Mouse (Mus musculus) lung, embryonic 15.5 days (tissue): ENCODE results near the gene Il20. TPM values are rescaled to one million over a fixed set of nuclear protein-coding genes. Genes with fewer than 3 reads are reported as not detected.

Experiments
- ATAC-seq: fragments of 200-750 bp; cut with Nextera tagmentation; 2 replicates; pipeline ENCODE4 v1.8.0; 2017; ENCODE audit warnings: moderate number of reproducible peaks, borderline replicate concordance; ENCODE audit not compliant: low FRiP score, low TSS enrichment; ENCODE audit errors: extremely low read depth
- H3K27ac ChIP-seq: fragments of 300-500 bp; sonication (generic); 2 replicates; pipeline ENCODE4 v1.5.1; 2015; ENCODE audit warnings: moderate library complexity, mild to moderate bottlenecking, inconsistent platforms
- H3K27me3 ChIP-seq: fragments of 300-500 bp; sonication (generic); 2 replicates; pipeline ENCODE4 v1.6.1; 2015; ENCODE audit warnings: inconsistent platforms
- H3K36me3 ChIP-seq: fragments of 300-500 bp; sonication (generic); 2 replicates; pipeline ENCODE4 v1.6.1; 2015; ENCODE audit warnings: inconsistent platforms
- H3K4me1 ChIP-seq: fragments of 300-500 bp; sonication (generic); 2 replicates; pipeline ENCODE4 v1.6.1; 2015; ENCODE audit warnings: inconsistent platforms
- H3K4me2 ChIP-seq: fragments of 300-500 bp; sonication (generic); 2 replicates; pipeline ENCODE4 v1.6.1; 2015; ENCODE audit warnings: inconsistent platforms, mild to moderate bottlenecking, moderate library complexity
- H3K4me3 ChIP-seq: fragments of 300-500 bp; sonication (generic); 2 replicates; pipeline ENCODE4 v1.5.1; 2015; ENCODE audit warnings: mild to moderate bottlenecking, inconsistent platforms
- H3K9ac ChIP-seq: fragments of 300-500 bp; sonication (generic); 2 replicates; pipeline ENCODE4 v1.6.1; 2015; ENCODE audit warnings: inconsistent platforms
- H3K9me3 ChIP-seq: fragments of 300-500 bp; sonication (generic); 2 replicates; pipeline ENCODE4 v1.6.1; 2016; ENCODE audit warnings: inconsistent platforms
- WGBS: fragments of 180-500 bp; shearing (Covaris S2); methylation state at CpG from one replicate; pipeline ENCODE4 v1.1.7; 2015; 5-methylcytosine and 5-hydroxymethylcytosine counted together
- polyA plus RNA-seq: library from polyadenylated mRNA; unstranded; fragments of >200 nt; fragmentation: Nextera tagmentation; extraction: Ambion mirVana; gene quantifications from 2 replicates; pipeline ENCODE4 v1.2.1, GENCODE M21; 2015

Gene Il20
- polyA plus RNA-seq = not detected in 2 replicates

DNA sequence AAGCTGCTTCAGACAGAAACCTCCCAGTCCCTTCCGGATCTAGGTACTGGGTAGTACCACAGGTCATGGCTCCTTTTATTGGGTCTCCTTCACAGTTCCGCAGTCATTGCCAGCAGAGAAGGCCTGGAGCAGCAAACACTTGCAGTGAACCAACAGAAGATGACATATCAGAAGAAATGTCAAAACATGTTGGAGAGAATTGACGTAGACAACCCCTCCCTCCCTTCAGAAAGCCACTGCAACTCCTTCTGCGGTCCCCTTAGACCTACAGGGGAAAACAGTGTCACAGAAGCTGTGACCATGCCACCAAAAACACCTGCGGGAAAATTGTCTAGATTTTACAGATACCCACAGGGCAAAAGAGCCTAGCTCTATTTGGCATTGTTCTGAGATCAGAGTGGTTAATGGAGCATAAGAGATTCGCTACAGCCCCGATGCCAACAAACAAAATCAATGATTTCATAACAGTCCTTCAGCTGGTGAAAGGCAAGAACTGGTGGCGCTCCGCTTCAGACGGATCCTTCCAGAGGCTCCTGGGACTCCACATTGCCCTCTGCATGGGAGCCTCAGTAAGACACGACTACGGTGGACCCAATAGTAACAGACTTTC lies at the start of gene Il20:
Gene Il20, minus strand, starts transcription at position 51 of the 610 bp plus-strand sequence.
- Histone ChIP-seq H3K9ac (no peak within 1 kb of the TSS), H3K9me3 (no peaks in the 10 kb centered on the region), H3K36me3 (no peaks in the 10 kb centered on the region), H3K4me2 (no peak within 1 kb of the TSS), H3K27ac (no peak within 1 kb of the TSS), H3K27me3 (no peaks in the 10 kb centered on the region), H3K4me3 (no peak within 1 kb of the TSS), H3K4me1 (no peaks in the 10 kb centered on the region)
- ATAC-seq = no peak
- 80% methylated on average over 12 of the region's 12 CpGs for WGBS

- H3K9ac ChIP-seq = no peak overlapping the region
- ATAC-seq = no peak
- H3K27ac ChIP-seq = no peak overlapping the region
- no peak overlapping the region for H3K4me2 ChIP-seq
- H3K4me1 ChIP-seq = 0 out of 2 replicates have a peak, but pooled peaks cover 3% of the 10 kb centered on the region
- no peaks in the 10 kb centered on the region for H3K9me3 ChIP-seq
- H3K36me3 ChIP-seq = no peaks in the 10 kb centered on the region
- no peak overlapping the region for H3K4me3 ChIP-seq
- WGBS = 17% methylated on average over 6 of the region's 6 CpGs
- H3K27me3 ChIP-seq = no peaks in the 10 kb centered on the region
Measured at GRCm38 (mm10) chr1:130946920-130947319, 35.7 kb upstream of the Il20 start.

DNA sequence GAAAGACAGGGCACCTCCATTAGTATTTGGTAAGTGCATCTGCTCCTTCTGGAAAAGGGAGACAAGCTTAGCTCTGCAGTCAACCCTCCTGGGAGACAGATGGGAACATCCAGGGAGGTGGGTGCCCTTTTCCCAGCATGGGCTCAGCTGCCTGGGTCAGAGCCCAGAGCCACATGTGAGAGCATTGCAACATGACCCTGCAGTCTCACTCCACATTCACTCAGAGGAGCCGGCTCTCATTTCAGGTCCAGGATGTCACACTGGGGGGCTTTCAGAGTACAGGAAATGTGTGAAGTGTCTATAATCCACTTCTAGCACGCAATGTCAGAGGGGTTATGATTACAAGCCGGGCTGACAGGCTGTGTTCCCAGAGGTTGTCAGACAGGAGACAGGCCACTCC lies 30.6 kb upstream of the Il20 start:
- no peaks in the 10 kb centered on the region for H3K27me3 ChIP-seq
- H3K4me3 ChIP-seq = no peak overlapping the region
- no peak overlapping the region for H3K27ac ChIP-seq
- H3K4me1 ChIP-seq = no peaks in the 10 kb centered on the region
- H3K9ac ChIP-seq = no peak overlapping the region
- WGBS = 15% methylated on average over 3 of the region's 3 CpGs
- no peaks in the 10 kb centered on the region for H3K36me3 ChIP-seq
- H3K9me3 ChIP-seq = no peaks in the 10 kb centered on the region
- no peak overlapping the region for H3K4me2 ChIP-seq
- ATAC-seq = 0 out of 2 replicates have a peak, but pooled peaks have one; percentile 23

GRCm38 (mm10) chr1:130940065-130940687 lies 28.9 kb upstream of the Il20 start, which contains the start of gene Il19:
TSS of gene Il19 (minus strand) at chr1:130940115.
- 48% methylated on average over 4 of the region's 4 CpGs for WGBS

GRCm38 (mm10) chr1:130938192-130938591 lies 26.9 kb upstream of the Il20 start:
- Histone ChIP-seq H3K4me2 (no peak overlapping the region), H3K27me3 (no peaks in the 10 kb centered on the region), H3K36me3 (no peaks in the 10 kb centered on the region), H3K27ac (no peak overlapping the region), H3K4me1 (no peaks in the 10 kb centered on the region), H3K4me3 (no peak overlapping the region), H3K9me3 (no peaks in the 10 kb centered on the region), H3K9ac (no peak overlapping the region)
- ATAC-seq = no peak
- 75% methylated on average over 7 of the region's 7 CpGs for WGBS

More at GRCm38 (mm10) chr1:130940065-130940687, 28.9 kb upstream of the Il20 start, which contains the start of gene Il19:
- no peaks in the 10 kb centered on the region for H3K9me3 ChIP-seq
- H3K4me1 ChIP-seq = no peaks in the 10 kb centered on the region
- no peaks in the 10 kb centered on the region for H3K36me3 ChIP-seq
- no peak for ATAC-seq
- no peak within 1 kb of the TSS for H3K4me3 ChIP-seq
- no peak within 1 kb of the TSS for H3K4me2 ChIP-seq
- H3K9ac ChIP-seq = no peak within 1 kb of the TSS
- no peaks in the 10 kb centered on the region for H3K27me3 ChIP-seq
- no peak within 1 kb of the TSS for H3K27ac ChIP-seq

DNA sequence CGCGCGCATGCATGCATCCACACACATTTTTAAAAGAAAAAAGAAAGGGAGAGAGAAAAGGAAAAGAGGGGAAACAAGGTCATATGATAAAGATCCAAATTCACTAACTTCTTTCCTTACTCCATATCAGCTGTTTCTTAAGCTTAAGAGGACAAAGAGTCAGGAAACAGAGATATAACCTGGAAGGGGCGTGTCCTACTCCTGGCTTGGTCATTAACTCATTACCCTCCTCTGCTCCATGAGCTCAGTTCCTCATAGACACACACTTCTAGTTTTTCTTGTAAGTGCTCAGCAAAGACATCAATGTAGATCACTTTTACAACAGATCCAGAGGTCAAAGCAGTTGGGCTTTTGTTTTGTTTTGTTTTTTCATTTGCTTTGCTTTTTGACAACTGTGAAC lies 25.9 kb upstream of the Il20 start:
- no peak overlapping the region for H3K4me2 ChIP-seq
- WGBS = 91% methylated on average over 4 of the region's 4 CpGs
- no peaks in the 10 kb centered on the region for H3K9me3 ChIP-seq
- no peak overlapping the region for H3K9ac ChIP-seq
- no peak overlapping the region for H3K27ac ChIP-seq
- no peaks in the 10 kb centered on the region for H3K36me3 ChIP-seq
- no peaks in the 10 kb centered on the region for H3K4me1 ChIP-seq
- ATAC-seq = no peak
- H3K27me3 ChIP-seq = no peaks in the 10 kb centered on the region
- no peak overlapping the region for H3K4me3 ChIP-seq

- WGBS = 47% methylated on average over 6 of the region's 6 CpGs
- Histone ChIP-seq H3K9me3 (no peaks in the 10 kb centered on the region), H3K9ac (no peak overlapping the region), H3K27ac (no peak overlapping the region), H3K4me2 (no peak overlapping the region), H3K27me3 (no peaks in the 10 kb centered on the region), H3K4me3 (no peak overlapping the region), H3K36me3 (no peaks in the 10 kb centered on the region), H3K4me1 (no peaks in the 10 kb centered on the region)
- no peak for ATAC-seq
Measured at GRCm38 (mm10) chr1:130936351-130936750, 25.1 kb upstream of the Il20 start.

GRCm38 (mm10) chr1:130926484-130926883 lies 15.2 kb upstream of the Il20 start:
- H3K4me3 ChIP-seq = no peak overlapping the region
- H3K36me3 ChIP-seq = no peaks in the 10 kb centered on the region
- H3K9ac ChIP-seq = no peak overlapping the region
- H3K27me3 ChIP-seq = no peaks in the 10 kb centered on the region
- no peaks in the 10 kb centered on the region for H3K9me3 ChIP-seq
- no peak overlapping the region for H3K4me2 ChIP-seq
- no peaks in the 10 kb centered on the region for H3K4me1 ChIP-seq
- ATAC-seq = no peak
- no peak overlapping the region for H3K27ac ChIP-seq

DNA sequence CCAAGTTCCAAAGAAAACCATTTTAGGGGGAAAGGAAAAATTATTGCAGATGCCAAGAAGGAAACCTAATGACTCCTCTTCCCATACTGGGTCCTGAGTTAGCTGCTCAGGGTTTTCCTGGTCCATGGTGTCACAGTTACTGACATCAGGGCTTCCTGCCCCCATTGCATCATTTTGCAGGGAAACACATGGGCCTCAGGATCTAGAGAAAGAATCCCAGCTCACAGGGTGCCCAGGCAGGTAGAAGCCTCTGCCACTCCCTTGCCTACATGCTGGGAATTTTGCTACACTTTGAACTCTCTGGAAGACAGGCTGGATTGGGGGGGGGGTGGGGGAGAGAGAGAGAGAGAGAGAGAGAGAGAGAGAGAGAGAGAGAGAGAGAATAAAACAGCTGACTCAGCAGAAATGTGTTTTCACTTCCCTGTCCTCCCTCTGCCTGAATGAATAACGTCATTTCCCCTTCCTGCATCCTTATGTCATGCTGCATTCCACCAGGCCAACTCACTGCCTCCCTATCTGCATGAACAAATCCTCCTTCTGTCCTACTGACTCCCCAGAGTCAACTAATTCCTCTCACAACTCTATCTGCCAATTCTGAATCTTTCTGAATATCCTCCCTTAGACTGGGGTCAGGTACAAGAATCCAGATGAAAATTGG lies 7.2 kb upstream of the Il20 start:
- Histone ChIP-seq H3K9ac (no peak overlapping the region), H3K4me3 (no peak overlapping the region), H3K9me3 (no peaks in the 10 kb centered on the region), H3K4me2 (no peak overlapping the region), H3K4me1 (no peaks in the 10 kb centered on the region), H3K27ac (no peak overlapping the region), H3K36me3 (no peaks in the 10 kb centered on the region), H3K27me3 (no peaks in the 10 kb centered on the region)
- WGBS = 6% methylated on average over 1 of the region's 1 CpGs
- no peak for ATAC-seq

DNA sequence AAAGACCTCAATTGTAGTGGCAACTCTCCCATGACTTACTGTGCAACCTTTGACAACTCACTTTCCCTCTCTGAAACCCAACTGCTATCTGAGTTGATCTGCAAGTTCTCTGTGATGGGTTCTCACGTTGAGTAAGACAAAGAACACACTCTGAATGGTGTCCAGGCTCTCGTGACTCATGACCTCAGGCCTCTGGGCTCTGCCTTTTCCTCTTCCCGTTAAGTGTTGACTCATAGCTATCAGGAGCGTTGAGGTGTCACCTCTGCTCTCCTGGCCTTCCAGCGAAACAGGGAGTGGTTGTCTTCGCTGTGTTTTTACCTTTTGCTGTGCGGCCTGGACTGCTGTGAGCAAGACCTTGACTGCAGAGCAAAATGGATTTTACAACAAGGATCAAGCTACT lies 8.7 kb downstream of the Il20 start:
- ATAC-seq = no peak
- no peaks in the 10 kb centered on the region for H3K27me3 ChIP-seq
- no peaks in the 10 kb centered on the region for H3K4me1 ChIP-seq
- no peak overlapping the region for H3K4me3 ChIP-seq
- H3K9me3 ChIP-seq = no peaks in the 10 kb centered on the region
- H3K27ac ChIP-seq = no peak overlapping the region
- no peaks in the 10 kb centered on the region for H3K36me3 ChIP-seq
- no peak overlapping the region for H3K4me2 ChIP-seq
- WGBS = 59% methylated on average over 7 of the region's 7 CpGs
- no peak overlapping the region for H3K9ac ChIP-seq

GRCm38 (mm10) chr1:130894468-130894867 lies 16.8 kb downstream of the Il20 start:
- H3K4me3 ChIP-seq = no peak overlapping the region
- no peak overlapping the region for H3K27ac ChIP-seq
- no peak overlapping the region for H3K9ac ChIP-seq
- ATAC-seq = no peak
- no peaks in the 10 kb centered on the region for H3K9me3 ChIP-seq
- no peaks in the 10 kb centered on the region for H3K36me3 ChIP-seq
- WGBS = 68% methylated on average over 6 of the region's 6 CpGs
- no peaks in the 10 kb centered on the region for H3K27me3 ChIP-seq
- no peaks in the 10 kb centered on the region for H3K4me1 ChIP-seq
- H3K4me2 ChIP-seq = no peak overlapping the region

DNA sequence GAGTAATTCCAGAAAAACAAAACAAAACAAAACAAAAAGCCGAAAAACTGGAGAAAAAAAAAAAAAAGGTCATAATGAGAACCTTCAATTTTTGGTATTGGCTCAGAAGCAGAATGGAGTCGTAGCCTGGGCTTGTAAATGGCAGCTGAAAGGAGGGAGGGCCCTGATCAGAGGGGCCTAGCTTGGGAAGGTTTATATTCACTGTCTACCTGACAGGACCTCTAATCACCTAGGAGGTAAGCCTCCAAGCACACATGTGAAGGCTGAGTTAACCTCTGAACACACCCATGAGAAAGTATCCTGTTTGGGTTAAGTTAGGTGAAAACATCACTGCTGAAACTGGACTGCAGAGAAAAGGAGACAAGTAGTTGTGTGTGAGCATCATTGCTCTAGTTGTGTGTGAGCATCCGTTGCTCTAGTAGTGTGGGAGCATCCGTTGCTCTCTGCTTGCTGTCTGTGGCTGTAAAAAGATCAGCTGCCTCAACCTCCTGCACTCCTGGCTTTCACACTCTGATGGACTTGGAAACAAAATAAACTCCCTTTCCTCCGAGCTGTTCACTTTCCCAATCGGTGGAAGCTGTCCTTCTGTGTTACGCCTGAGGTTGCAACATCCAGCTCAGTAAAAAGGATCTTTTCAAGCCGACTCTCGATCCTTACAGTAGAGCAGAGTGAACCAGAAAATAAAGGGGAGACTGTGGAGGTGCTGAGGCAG lies 17.8 kb downstream of the Il20 start:
- H3K4me3 ChIP-seq = no peak overlapping the region
- no peak overlapping the region for H3K4me2 ChIP-seq
- no peak overlapping the region for H3K9ac ChIP-seq
- no peaks in the 10 kb centered on the region for H3K9me3 ChIP-seq
- ATAC-seq = no peak
- no peaks in the 10 kb centered on the region for H3K27me3 ChIP-seq
- H3K27ac ChIP-seq = no peak overlapping the region
- WGBS = 59% methylated on average over 9 of the region's 9 CpGs
- no peaks in the 10 kb centered on the region for H3K4me1 ChIP-seq
- H3K36me3 ChIP-seq = no peaks in the 10 kb centered on the region
